Mouse (Mus musculus) heart, embryonic 10.5 days (tissue): ENCODE results near the gene Cep164. TPM values are rescaled to one million over a fixed set of nuclear protein-coding genes. Genes with fewer than 3 reads are reported as not detected.

Source experiments
- polyA plus RNA-seq: library from polyadenylated mRNA; unstranded; fragments of >200 nt; fragmentation: Nextera tagmentation; extraction: Ambion mirVana; gene quantifications from 2 replicates; pipeline ENCODE4 v1.2.1, GENCODE M21; 2016

Cep164 gene
- polyA plus RNA-seq, 1 experiment from 2014 or later: 16.9 TPM

Other genes with a start within 250 kb of the Cep164 start
- gene Bace1, start 9.9 kb upstream of the Cep164 start, polyA plus RNA-seq: 17.6 and 19.4 TPM in 2 replicates
- 18.5 and 22.1 TPM in 2 replicates for gene Pcsk7, start 77.8 kb upstream of the Cep164 start, polyA plus RNA-seq
- gene Rnf214, start 78.2 kb upstream of the Cep164 start, polyA plus RNA-seq: 45.5 and 50.3 TPM in 2 replicates
- gene Tagln, start 107.4 kb upstream of the Cep164 start, polyA plus RNA-seq: 303 and 413 TPM in 2 replicates
- gene Sidt2, start 126.6 kb upstream of the Cep164 start, polyA plus RNA-seq: 37.0 and 37.2 TPM in 2 replicates
- gene Pafah1b2, start 184.0 kb upstream of the Cep164 start, polyA plus RNA-seq: 183 and 212 TPM in 2 replicates
- gene Sik3, start 184.1 kb upstream of the Cep164 start, polyA plus RNA-seq: 6.4 and 8.0 TPM in 2 replicates